Mouse (Mus musculus) CH12.LX (cell line): ENCODE data around the gene Slc22a13. TPM values are rescaled to one million over a fixed set of nuclear protein-coding genes. Genes with fewer than 3 reads are reported as not detected.

Experiments used
- DNase-seq: peaks from one replicate; pipeline ENCODE4 v3.0.0-alpha.2; 2013; ENCODE audit errors: extremely low read depth
- H3K27ac ChIP-seq: 2 replicates; pipeline ENCODE4 v1.5.1; 2012; ENCODE audit warnings: low read depth, mild to moderate bottlenecking, control low read depth, moderate library complexity; ENCODE audit not compliant: insufficient read depth
- H3K27me3 ChIP-seq: replicated peaks from 2 replicates; pipeline ENCODE3; 2012; ENCODE audit warnings: inconsistent platforms
- H3K36me3 ChIP-seq, 2 experiments: replicated peaks in 1 of 2; 2 replicates each; pipeline versions ENCODE3 to v1.6.1; 2012; ENCODE audit warnings: inconsistent platforms in 1 of 2, low read length in 1 of 2, mild to moderate bottlenecking in 1 of 2, mixed read lengths in 1 of 2, moderate library complexity in 1 of 2; ENCODE audit not compliant: control insufficient read depth in 1 of 2, insufficient read depth in 1 of 2
- H3K4me1 ChIP-seq, 2 experiments: 2 replicates each; pipeline ENCODE4 v1.6.1; 2012; ENCODE audit warnings: inconsistent platforms in 1 of 2, moderate library complexity in 1 of 2; ENCODE audit not compliant: insufficient read depth in 2 of 2, control insufficient read depth in 1 of 2
- H3K4me2 ChIP-seq: 2 replicates; pipeline ENCODE4 v1.6.1; 2012; ENCODE audit warnings: low read depth, mild to moderate bottlenecking, control low read depth; ENCODE audit not compliant: poor library complexity, insufficient read depth, severe bottlenecking
- H3K4me3 ChIP-seq, 3 experiments: fragments of 150-350 bp in 1 of 3; sonication (generic) in 1 of 3; replicated peaks in 1 of 3; 2 replicates each; pipeline versions ENCODE3 to v1.5.1; 2011 to 2012; ENCODE audit warnings: low read depth in 2 of 3, low read length in 2 of 3, mild to moderate bottlenecking in 2 of 3, moderate library complexity in 2 of 3, control low read depth in 1 of 3, improper control_type of control experiment in 1 of 3, inconsistent platforms in 1 of 3, mixed read lengths in 1 of 3; ENCODE audit not compliant: poor library complexity in 1 of 3
- H3K79me2 ChIP-seq: replicated peaks from 2 replicates; pipeline ENCODE4 v1.6.1; 2012; ENCODE audit warnings: mild to moderate bottlenecking, moderate library complexity; ENCODE audit not compliant: control insufficient read depth, poor library complexity, insufficient read depth, severe bottlenecking; ENCODE audit errors: extremely low read depth
- H3K9ac ChIP-seq: 2 replicates; pipeline ENCODE4 v1.6.1; 2012; ENCODE audit warnings: low read depth, mild to moderate bottlenecking, control low read depth, moderate library complexity; ENCODE audit not compliant: insufficient read depth
- H3K9me3 ChIP-seq: replicated peaks from 2 replicates; pipeline ENCODE3; 2012; ENCODE audit warnings: low read length, inconsistent platforms, mixed read lengths
- BHLHE40 ChIP-seq: IDR thresholded peaks from 2 replicates; pipeline ENCODE4 v1.6.1; 2011; ENCODE audit warnings: mild to moderate bottlenecking, low read depth, low read length, improper control_type of control experiment
- GABPA ChIP-seq: IDR thresholded peaks from 2 replicates; pipeline ENCODE4 v1.6.1; 2012; ENCODE audit warnings: low read depth, low read length, improper control_type of control experiment, inconsistent platforms; ENCODE audit not compliant: insufficient replicate concordance
- IRF4 ChIP-seq: IDR thresholded peaks from 2 replicates; pipeline ENCODE4 v1.6.1; 2014; ENCODE audit warnings: low read depth, mild to moderate bottlenecking, inconsistent platforms, low read length, improper control_type of control experiment
- MEF2A ChIP-seq: IDR thresholded peaks from 2 replicates; pipeline ENCODE4 v1.6.1; 2014; ENCODE audit warnings: low read depth, mild to moderate bottlenecking, inconsistent platforms, low read length, improper control_type of control experiment, borderline replicate concordance
- POLR2A ChIP-seq: IDR thresholded peaks from 2 replicates; pipeline ENCODE4 v1.6.1; 2011; ENCODE audit warnings: low read depth, mild to moderate bottlenecking, improper control_type of control experiment, low read length
- RAD21 ChIP-seq: IDR thresholded peaks from 2 replicates; pipeline ENCODE4 v1.6.1; 2011; ENCODE audit warnings: low read depth, mild to moderate bottlenecking, low read length, improper control_type of control experiment, moderate library complexity
- SMC3 ChIP-seq: IDR thresholded peaks from 2 replicates; pipeline ENCODE4 v1.6.1; 2011; ENCODE audit warnings: low read depth, low read length, improper control_type of control experiment
- TCF12 ChIP-seq: IDR thresholded peaks from 2 replicates; pipeline ENCODE4 v1.6.1; 2014; ENCODE audit warnings: low read depth, mild to moderate bottlenecking, inconsistent platforms, low read length, improper control_type of control experiment
- ZC3H11A ChIP-seq: IDR thresholded peaks from 2 replicates; pipeline ENCODE4 v1.6.1; 2012; ENCODE audit warnings: low read depth, mild to moderate bottlenecking, inconsistent platforms, low read length, improper control_type of control experiment
- ZKSCAN1 ChIP-seq: IDR thresholded peaks from 2 replicates; pipeline ENCODE4 v1.6.1; 2012; ENCODE audit warnings: low read depth, inconsistent platforms, low read length, improper control_type of control experiment, borderline replicate concordance
- dilution Hi-C: fragments of 300-500 bp; cut with MboI; formaldehyde crosslinking; loops from 2 replicates; pipeline ENCODE4 v1.14.3; 2020; ENCODE audit warnings: low sequenced_read_pairs; ENCODE audit not compliant: extremely low pct_unique_long_range_greater_than_20kb, extremely low pct_ligation_motif_present
- in situ Hi-C: fragments of 300-500 bp; cut with MboI; formaldehyde crosslinking; loops from 3 replicates; pipeline ENCODE4 v1.14.3; 2019; ENCODE audit warnings: low sequenced_read_pairs, low pct_ligation_motif_present, low pct_unique_long_range_greater_than_20kb, mixed read lengths
- polyA plus RNA-seq: library from polyadenylated mRNA; unstranded; fragments of >175 nt; gene quantifications from 2 replicates; pipeline ENCODE4 v1.2.1, GENCODE M21; 2012; ENCODE audit warnings: low read depth; ENCODE audit not compliant: insufficient read length
- total RNA-seq, 2 experiments: library from RNA; depleted of rRNA; stranded (reverse); fragments of 300-350 nt in 1 of 2; fragments of >200 nt in 1 of 2; gene quantifications; 2 replicates each; pipeline ENCODE4 v1.2.3; 2012 to 2014

The Slc22a13 gene
- total and polyA plus RNA-seq, 3 experiments = not detected

- no peaks in the 10 kb centered on the region for H3K79me2 ChIP-seq
- TF ChIP-seq GABPA = no peak
- TF ChIP-seq IRF4 = no peak
- TF ChIP-seq ZC3H11A = no peak
- no peak for TF ChIP-seq MEF2A
- TF ChIP-seq POLR2A = no peak
- TF ChIP-seq TCF12 = no peak
- no peak for TF ChIP-seq RAD21
- no peak for TF ChIP-seq BHLHE40
- TF ChIP-seq ZKSCAN1 = no peak
- no peak for TF ChIP-seq SMC3
- in situ Hi-C loops (no loop called here), dilution Hi-C loops (no loop called here)
- DNase-seq = no peak
- H3K9me3 ChIP-seq = no peaks in the 10 kb centered on the region
- no peak overlapping the region for H3K9ac ChIP-seq
- H3K4me1 ChIP-seq = peaks cover 14 to 22% of the 10 kb centered on the region in 2 experiments
- H3K27ac ChIP-seq = no peak overlapping the region
- H3K4me3 ChIP-seq = no peak overlapping the region
- H3K4me2 ChIP-seq = no peak overlapping the region
- H3K36me3 ChIP-seq = peaks cover 3 to 24% of the 10 kb centered on the region in 2 experiments
- no peaks in the 10 kb centered on the region for H3K27me3 ChIP-seq
These were observed 65.5 kb downstream of the Slc22a13 start for GRCm38 (mm10) chr9:119143372-119143771.

Other genes starting within 250 kb of the Slc22a13 start
- gene Vill, start 156.3 kb downstream of the Slc22a13 start, total RNA-seq (2012; rRNA removed) = 71.4 and 85.2 TPM in 2 replicates
- 56.7 and 57.3 TPM in 2 replicates for gene Vill, start 156.3 kb downstream of the Slc22a13 start, total RNA-seq (2014; rRNA removed)
- gene Vill, start 156.3 kb downstream of the Slc22a13 start, polyA plus RNA-seq = 46.3 and 48.4 TPM in 2 replicates
- 0.21 and 0.38 TPM in 2 replicates for gene Plcd1, start 115.6 kb downstream of the Slc22a13 start, total RNA-seq (2012; rRNA removed)
- gene Plcd1, start 115.6 kb downstream of the Slc22a13 start, total RNA-seq (2014; rRNA removed) = not detected in 2 replicates
- 0.43 and 0.59 TPM in 2 replicates for gene Plcd1, start 115.6 kb downstream of the Slc22a13 start, polyA plus RNA-seq
- gene Dlec1, start 106.6 kb downstream of the Slc22a13 start, total RNA-seq (2012; rRNA removed) = 6.2 and 6.3 TPM in 2 replicates
- gene Dlec1, start 106.6 kb downstream of the Slc22a13 start, total RNA-seq (2014; rRNA removed) = 1.3 and 1.4 TPM in 2 replicates
- 5.9 and 6.0 TPM in 2 replicates for gene Dlec1, start 106.6 kb downstream of the Slc22a13 start, polyA plus RNA-seq
- gene Acaa1b, start 52.0 kb downstream of the Slc22a13 start, total RNA-seq (2012; rRNA removed) = 0.08 and 0.17 TPM in 2 replicates
- gene Acaa1b, start 52.0 kb downstream of the Slc22a13 start, total RNA-seq (2014; rRNA removed) = not detected in 2 replicates
- gene Acaa1b, start 52.0 kb downstream of the Slc22a13 start, polyA plus RNA-seq = 0.78 TPM in 1 of 2 replicates, not detected in the other
- not detected in 2 replicates for gene Gm47289, start 49.9 kb downstream of the Slc22a13 start, total RNA-seq (2012; rRNA removed)
- gene Gm47289, start 49.9 kb downstream of the Slc22a13 start, total RNA-seq (2014; rRNA removed) = not detected in 2 replicates
- not detected in 2 replicates for gene Gm47289, start 49.9 kb downstream of the Slc22a13 start, polyA plus RNA-seq
- 22.1 and 26.3 TPM in 2 replicates for gene Oxsr1, start 113.3 kb upstream of the Slc22a13 start, total RNA-seq (2012; rRNA removed)
- gene Oxsr1, start 113.3 kb upstream of the Slc22a13 start, total RNA-seq (2014; rRNA removed) = 36.1 and 41.2 TPM in 2 replicates
- gene Oxsr1, start 113.3 kb upstream of the Slc22a13 start, polyA plus RNA-seq = 31.7 and 33.3 TPM in 2 replicates
- gene Acaa1a, start 130.6 kb upstream of the Slc22a13 start, total RNA-seq (2012; rRNA removed) = 51.2 and 57.8 TPM in 2 replicates
- gene Acaa1a, start 130.6 kb upstream of the Slc22a13 start, total RNA-seq (2014; rRNA removed) = 22.4 and 24.8 TPM in 2 replicates
- 24.4 and 30.9 TPM in 2 replicates for gene Acaa1a, start 130.6 kb upstream of the Slc22a13 start, polyA plus RNA-seq
- gene Myd88, start 132.3 kb upstream of the Slc22a13 start, total RNA-seq (2012; rRNA removed) = 22.7 and 33.4 TPM in 2 replicates
- 14.3 and 14.7 TPM in 2 replicates for gene Myd88, start 132.3 kb upstream of the Slc22a13 start, total RNA-seq (2014; rRNA removed)
- gene Myd88, start 132.3 kb upstream of the Slc22a13 start, polyA plus RNA-seq = 51.3 and 53.6 TPM in 2 replicates
- 4.8 and 5.9 TPM in 2 replicates for gene Xylb, start 148.3 kb upstream of the Slc22a13 start, total RNA-seq (2012; rRNA removed)
- 1.8 and 2.5 TPM in 2 replicates for gene Xylb, start 148.3 kb upstream of the Slc22a13 start, total RNA-seq (2014; rRNA removed)
- gene Xylb, start 148.3 kb upstream of the Slc22a13 start, polyA plus RNA-seq = 6.4 and 7.1 TPM in 2 replicates
- not detected in 2 replicates for gene Slc22a14, start 156.5 kb upstream of the Slc22a13 start, total RNA-seq (2012; rRNA removed)
- not detected in 2 replicates for gene Slc22a14, start 156.5 kb upstream of the Slc22a13 start, total RNA-seq (2014; rRNA removed)
- not detected in 2 replicates for gene Slc22a14, start 156.5 kb upstream of the Slc22a13 start, polyA plus RNA-seq
- gene Acvr2b, start 193.0 kb upstream of the Slc22a13 start, total RNA-seq (2012; rRNA removed) = 1.0 and 1.5 TPM in 2 replicates
- 0.30 and 0.39 TPM in 2 replicates for gene Acvr2b, start 193.0 kb upstream of the Slc22a13 start, total RNA-seq (2014; rRNA removed)
- gene Acvr2b, start 193.0 kb upstream of the Slc22a13 start, polyA plus RNA-seq = 0.44 and 0.66 TPM in 2 replicates
- gene Exog, start 235.8 kb upstream of the Slc22a13 start, total RNA-seq (2012; rRNA removed) = 6.6 and 8.1 TPM in 2 replicates
- 8.2 and 8.8 TPM in 2 replicates for gene Exog, start 235.8 kb upstream of the Slc22a13 start, total RNA-seq (2014; rRNA removed)
- 7.1 and 7.3 TPM in 2 replicates for gene Exog, start 235.8 kb upstream of the Slc22a13 start, polyA plus RNA-seq